Mouse (Mus musculus) stomach, postnatal 0 days (tissue): ENCODE data around the gene Grip2. TPM values are rescaled to one million over a fixed set of nuclear protein-coding genes. Genes with fewer than 3 reads are reported as not detected.

Experiments used
- ATAC-seq: fragments of 200-750 bp; cut with Nextera tagmentation; 2 replicates; pipeline ENCODE4 v1.8.0; 2017; ENCODE audit not compliant: low FRiP score, low TSS enrichment
- DNase-seq: peaks from one replicate; pipeline ENCODE4 v3.0.0-alpha.2; 2016; ENCODE audit warnings: low spot score
- H3K27ac ChIP-seq: fragments of 300-500 bp; sonication (generic); replicated peaks from 2 replicates; pipeline ENCODE4 v1.5.1; 2014; ENCODE audit warnings: mild to moderate bottlenecking, control low read depth
- H3K27me3 ChIP-seq: fragments of 300-500 bp; sonication (generic); 2 replicates; pipeline ENCODE4 v1.6.1; 2014; ENCODE audit warnings: low read length; ENCODE audit not compliant: control insufficient read depth, insufficient read depth
- H3K36me3 ChIP-seq: fragments of 300-500 bp; sonication (generic); 2 replicates; pipeline ENCODE4 v1.6.1; 2014; ENCODE audit warnings: low read length, mixed read lengths; ENCODE audit not compliant: control insufficient read depth, insufficient read depth
- H3K4me1 ChIP-seq: fragments of 300-500 bp; sonication (generic); replicated peaks from 2 replicates; pipeline ENCODE4 v1.6.1; 2014; ENCODE audit warnings: antibody characterized with exemption; ENCODE audit not compliant: control insufficient read depth, insufficient read depth
- H3K4me2 ChIP-seq: fragments of 300-500 bp; sonication (generic); replicated peaks from 2 replicates; pipeline ENCODE4 v1.6.1; 2014; ENCODE audit warnings: low read depth, mild to moderate bottlenecking, control low read depth, moderate library complexity
- H3K4me3 ChIP-seq: fragments of 300-500 bp; sonication (generic); 2 replicates; pipeline ENCODE4 v1.5.1; 2014; ENCODE audit warnings: low read depth, low read length, control low read depth
- H3K9ac ChIP-seq: fragments of 300-500 bp; sonication (generic); 2 replicates; pipeline ENCODE4 v1.6.1; 2014; ENCODE audit warnings: mild to moderate bottlenecking, low read length, control low read depth, mixed read lengths
- H3K9me3 ChIP-seq: fragments of 300-500 bp; sonication (generic); 2 replicates; pipeline ENCODE4 v1.6.1; 2016; ENCODE audit warnings: low read length; ENCODE audit not compliant: control insufficient read depth
- CTCF ChIP-seq: IDR thresholded peaks from 2 replicates; pipeline ENCODE4 v1.5.1; 2016; ENCODE audit warnings: antibody characterized with exemption, low read depth, mild to moderate bottlenecking, moderate library complexity
- EP300 ChIP-seq: optimal IDR thresholded peaks from 2 replicates; pipeline ENCODE3; 2016; ENCODE audit warnings: antibody characterized with exemption
- WGBS: fragments of 180-500 bp; shearing (Covaris S2); extraction: QIAGEN DNeasy Blood & Tissue Kit; methylation state at CpG from one replicate; pipeline ENCODE4 v1.1.7; 2014; 5-methylcytosine and 5-hydroxymethylcytosine counted together
- polyA plus RNA-seq: library from polyadenylated mRNA; unstranded; fragments of >200 nt; fragmentation: Nextera tagmentation; extraction: Ambion mirVana; gene quantifications from 2 replicates; pipeline ENCODE4 v1.2.1, GENCODE M21; 2015

Gene Grip2
- polyA plus RNA-seq, 1 experiment from 2014 or later: 0.24 TPM

DNA sequence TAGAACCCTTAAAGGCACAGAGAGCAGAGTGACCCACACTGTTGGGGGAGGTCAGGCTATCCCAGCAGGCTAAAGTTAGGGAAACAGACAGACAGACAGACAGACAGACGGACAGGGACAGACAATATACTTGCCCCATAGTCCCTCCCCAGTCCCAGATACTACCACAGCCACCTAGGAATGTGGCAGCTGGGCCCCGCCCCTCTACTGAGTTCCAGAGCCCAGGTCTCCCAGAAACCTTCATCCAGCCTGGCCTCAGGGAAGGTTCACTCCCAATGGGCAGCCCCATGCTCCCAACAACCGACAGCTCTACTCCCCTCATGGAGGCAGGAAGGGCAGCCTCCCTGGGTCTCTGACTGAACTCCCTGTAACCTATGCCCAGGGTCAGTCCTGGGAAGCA, 31.4 kb downstream of the Grip2 start:
- H3K36me3 ChIP-seq: no peaks in the 10 kb centered on the region
- TF ChIP-seq EP300 (no peak), CTCF (no peak)
- DNase-seq (no peak), ATAC-seq (peak; percentile 25; the same call in 1 of the 2 replicates)
- H3K4me1 ChIP-seq: no peaks in the 10 kb centered on the region
- no peaks in the 10 kb centered on the region for H3K9me3 ChIP-seq
- 60% methylated on average over 3 of the region's 3 CpGs for WGBS
- H3K27me3 ChIP-seq: no peaks in the 10 kb centered on the region
- H3K4me2 ChIP-seq: no peak overlapping the region
- no peak overlapping the region for H3K27ac ChIP-seq
- H3K4me3 ChIP-seq: no peak overlapping the region
- H3K9ac ChIP-seq: no peak overlapping the region

DNA sequence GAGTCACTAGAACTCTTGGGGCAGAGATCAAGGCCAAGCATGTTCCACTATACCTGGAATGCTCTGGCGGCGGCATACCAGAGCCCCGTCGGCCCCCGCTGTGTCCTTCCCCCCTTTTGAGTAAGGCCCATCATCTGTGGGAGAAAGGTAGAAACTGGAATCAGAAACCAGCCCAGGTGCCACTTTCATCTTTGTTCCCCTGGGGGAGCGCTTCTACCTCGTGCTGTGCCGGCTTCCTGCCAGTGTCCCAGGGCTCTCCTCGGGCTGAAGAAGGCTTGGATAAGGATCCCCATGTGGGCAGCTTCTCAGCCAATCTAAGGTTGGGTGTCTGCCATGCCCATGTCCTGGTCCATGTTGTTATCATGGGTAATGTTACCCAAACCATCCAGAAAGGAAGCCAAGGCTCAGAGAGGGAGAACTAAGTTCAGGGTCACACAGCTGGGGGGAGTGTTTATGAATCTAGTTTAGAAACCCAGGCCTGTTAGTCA, 38.7 kb downstream of the Grip2 start:
- Histone ChIP-seq H3K4me3 (no peak overlapping the region), H3K27me3 (no peaks in the 10 kb centered on the region), H3K36me3 (no peaks in the 10 kb centered on the region), H3K9me3 (no peaks in the 10 kb centered on the region), H3K27ac (no peak overlapping the region), H3K4me2 (no peak overlapping the region), H3K4me1 (no peaks in the 10 kb centered on the region), H3K9ac (no peak overlapping the region)
- no peak for DNase-seq
- WGBS: 75% methylated on average over 9 of the region's 9 CpGs
- ATAC-seq: no peak; the same call in 1 of the 2 replicates
- TF ChIP-seq CTCF (no peak), EP300 (no peak)

DNA sequence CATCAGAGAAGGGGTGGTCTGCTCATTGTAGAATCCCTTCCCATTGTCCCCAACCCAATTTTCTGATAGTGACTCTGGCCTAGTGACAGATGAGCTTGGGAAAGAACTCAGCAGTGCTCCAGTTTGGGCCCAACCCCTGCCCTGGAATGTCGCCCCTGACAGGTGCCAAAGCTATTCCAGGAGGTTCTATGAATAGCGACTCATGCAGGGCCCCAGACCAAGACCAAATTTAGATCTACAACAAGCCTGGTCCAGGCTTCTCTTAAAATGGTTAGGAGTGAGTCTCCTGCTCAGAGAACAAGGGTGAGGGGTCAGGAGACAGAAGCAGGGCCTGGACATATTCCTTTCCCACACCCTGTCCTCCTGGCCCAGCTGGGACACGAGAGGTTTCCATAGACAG, 42.0 kb downstream of the Grip2 start:
- H3K9me3 ChIP-seq: no peaks in the 10 kb centered on the region
- H3K4me2 ChIP-seq: no peak overlapping the region
- 55% methylated on average over 3 of the region's 3 CpGs for WGBS
- no peak overlapping the region for H3K4me3 ChIP-seq
- no peaks in the 10 kb centered on the region for H3K4me1 ChIP-seq
- H3K27me3 ChIP-seq: no peaks in the 10 kb centered on the region
- DNase-seq (no peak), ATAC-seq (no peak)
- no peak overlapping the region for H3K27ac ChIP-seq
- no peaks in the 10 kb centered on the region for H3K36me3 ChIP-seq
- no peak overlapping the region for H3K9ac ChIP-seq
- TF ChIP-seq EP300: no peak
- no peak for TF ChIP-seq CTCF

DNA sequence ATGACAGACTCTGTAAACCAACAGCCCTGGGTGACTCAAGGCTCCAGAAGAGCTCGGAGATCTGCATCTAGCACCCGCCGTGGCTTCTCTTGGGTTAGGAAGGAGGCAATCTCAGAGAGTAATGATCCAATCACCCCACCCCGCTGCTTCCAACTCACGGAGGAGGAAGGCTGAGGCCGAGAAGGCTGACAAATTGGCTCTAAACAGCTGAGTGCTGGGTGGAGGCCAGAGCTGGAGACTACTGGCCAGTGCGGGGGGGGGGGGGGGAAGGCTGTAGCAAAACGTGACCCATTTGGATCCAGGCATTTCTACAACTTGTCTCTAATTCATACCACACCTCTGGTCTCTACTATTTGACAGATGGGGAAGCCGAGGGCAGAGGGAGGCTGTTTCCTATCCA, 47.8 kb downstream of the Grip2 start:
- H3K9ac ChIP-seq: no peak overlapping the region
- no peaks in the 10 kb centered on the region for H3K27me3 ChIP-seq
- H3K9me3 ChIP-seq: no peaks in the 10 kb centered on the region
- H3K4me1 ChIP-seq: no peaks in the 10 kb centered on the region
- 52% methylated on average over 8 of the region's 9 CpGs for WGBS
- H3K36me3 ChIP-seq: no peaks in the 10 kb centered on the region
- no peak for ATAC-seq
- DNase-seq: no peak
- H3K27ac ChIP-seq: no peak overlapping the region
- H3K4me2 ChIP-seq: no peak overlapping the region
- no peak overlapping the region for H3K4me3 ChIP-seq
- no peak for TF ChIP-seq CTCF
- no peak for TF ChIP-seq EP300

GRCm38 (mm10) chr6:91776543-91776942, 50.5 kb downstream of the Grip2 start:
- H3K9me3 ChIP-seq: no peaks in the 10 kb centered on the region
- no peak overlapping the region for H3K27ac ChIP-seq
- no peak overlapping the region for H3K4me2 ChIP-seq
- no peaks in the 10 kb centered on the region for H3K36me3 ChIP-seq
- H3K4me1 ChIP-seq: no peaks in the 10 kb centered on the region
- peak; percentile 73 for DNase-seq
- no peaks in the 10 kb centered on the region for H3K27me3 ChIP-seq
- no peak overlapping the region for H3K9ac ChIP-seq
- ATAC-seq: peak; percentile 48; the same call in 1 of the 2 replicates
- TF ChIP-seq EP300 (no peak), CTCF (peak; percentile 95)
- no peak overlapping the region for H3K4me3 ChIP-seq
- 16% methylated on average over 9 of the region's 9 CpGs for WGBS

DNA sequence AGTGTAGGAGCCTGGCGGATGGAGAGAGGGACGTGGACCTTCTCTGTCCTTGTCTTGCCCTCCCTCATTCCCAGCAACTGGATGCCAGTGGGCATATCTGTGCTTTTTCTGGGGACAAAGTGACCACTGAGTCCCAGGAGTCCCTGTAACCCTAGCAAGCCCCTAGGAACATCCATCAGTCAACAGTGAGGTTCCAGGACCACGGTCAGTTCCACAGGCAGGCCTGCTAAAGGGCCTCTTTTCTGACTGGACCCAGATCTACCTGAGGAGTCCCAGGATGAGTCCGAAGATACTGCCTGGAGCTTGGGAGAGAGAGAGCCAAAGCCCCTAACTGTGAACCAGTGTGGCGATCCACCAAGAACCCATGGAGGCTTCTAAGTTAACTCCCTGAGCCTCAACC, 53.1 kb downstream of the Grip2 start:
- no peak for TF ChIP-seq CTCF
- no peak for TF ChIP-seq EP300
- ATAC-seq: no peak
- DNase-seq: no peak
- H3K4me2 ChIP-seq: no peak overlapping the region
- no peaks in the 10 kb centered on the region for H3K27me3 ChIP-seq
- H3K36me3 ChIP-seq: no peaks in the 10 kb centered on the region
- no peak overlapping the region for H3K9ac ChIP-seq
- no peak overlapping the region for H3K4me3 ChIP-seq
- no peaks in the 10 kb centered on the region for H3K4me1 ChIP-seq
- no peaks in the 10 kb centered on the region for H3K9me3 ChIP-seq
- 73% methylated on average over 5 of the region's 5 CpGs for WGBS
- no peak overlapping the region for H3K27ac ChIP-seq
